Mouse (Mus musculus): Measurements from ENCODE around the gene Cdip1.

- TF ChIP-seq CTCF (IDR thresholded peaks at IDR 0.05; ENCODE audit: low read depth) (no peak), EP300 (IDR thresholded peaks at IDR 0.05; ENCODE audit: low read depth) (no peak)
These were observed 6.5 kb upstream of the Cdip1 start for GRCm38 (mm10) chr16:4796631-4797030.
